Mouse (Mus musculus) thymus, postnatal 4 days (tissue): Measurements from ENCODE around the gene Gm20767.
"Not testable (repeated sequence)": the region's sequence is repeated elsewhere in the genome, so short reads cannot be mapped to it uniquely, and the experiment has no call there.

Source experiments
- DNase-seq: peaks from one replicate; pipeline ENCODE4 v3.0.0; 2021

The Gm20767 gene

GRCm38 (mm10) chr13:120139946-120140345, at the start of gene Gm20767:
TSS of gene Gm20767 (plus strand) at chr13:120140246.
- not testable (repeated sequence) for DNase-seq

- DNase-seq, result not testable (repeated sequence)
These were observed 47.1 kb upstream of the Gm20767 start for GRCm38 (mm10) chr13:120092950-120093349.

GRCm38 (mm10) chr13:120096241-120096937, 43.7 kb upstream of the Gm20767 start:
- not testable (repeated sequence) for DNase-seq

DNA sequence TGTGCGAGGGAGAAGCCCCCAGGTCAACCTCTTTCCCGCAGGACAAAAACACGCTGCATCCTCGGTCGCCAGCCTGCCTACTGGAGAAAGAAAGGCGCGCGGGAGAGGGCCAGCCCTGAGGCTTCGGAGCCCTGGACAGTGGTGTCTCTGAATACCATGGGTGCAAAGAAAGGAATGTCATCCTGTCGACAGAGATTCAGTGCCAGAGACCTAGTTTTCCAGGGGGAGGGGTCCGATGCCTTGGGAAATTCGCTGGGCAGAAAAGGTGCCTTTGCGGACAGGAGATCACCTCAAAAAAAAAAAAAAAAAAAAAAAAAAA, 43.1 kb upstream of the Gm20767 start:
- not testable (repeated sequence) for DNase-seq

DNA sequence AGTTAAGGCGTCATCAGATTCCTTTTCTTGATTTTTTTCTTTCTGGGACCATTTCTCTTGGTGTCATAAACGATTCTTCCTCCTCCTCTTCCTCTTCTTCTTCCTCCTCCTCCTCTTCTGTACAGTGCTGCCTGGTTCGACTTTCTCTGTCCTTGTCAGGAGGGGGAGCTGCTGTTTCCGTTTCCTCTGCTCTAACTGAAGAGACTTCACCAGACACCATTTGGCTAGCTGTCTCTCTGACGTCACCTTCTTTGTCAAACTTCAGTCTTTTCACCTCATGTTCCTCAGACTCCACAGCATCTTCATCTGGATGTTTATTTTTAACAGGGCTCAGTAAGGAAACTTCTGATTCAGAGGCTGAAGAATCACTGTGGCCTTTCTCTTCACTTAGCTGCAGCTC, 40.7 kb upstream of the Gm20767 start:
- DNase-seq, result not testable (repeated sequence)

DNA sequence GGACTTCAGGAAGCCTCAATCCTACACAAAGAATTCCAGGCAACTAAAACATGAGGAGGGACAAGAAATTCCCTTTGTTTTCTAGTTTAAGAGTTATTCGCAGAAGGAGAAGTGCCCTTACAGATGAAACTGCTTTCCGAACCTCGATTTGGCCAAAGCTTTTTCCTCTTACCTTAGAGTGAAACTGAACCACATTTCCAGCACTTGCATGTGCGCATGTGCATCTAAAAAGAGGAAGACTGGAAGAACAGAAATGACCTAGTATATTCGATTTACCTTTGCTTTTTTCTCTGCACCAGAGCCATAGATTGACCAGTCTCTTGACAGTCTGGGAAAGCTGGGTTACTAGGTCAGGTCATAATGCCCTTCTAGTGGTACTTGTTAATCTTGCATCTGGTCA, 33.5 kb upstream of the Gm20767 start:
- DNase-seq, result not testable (repeated sequence)

DNA sequence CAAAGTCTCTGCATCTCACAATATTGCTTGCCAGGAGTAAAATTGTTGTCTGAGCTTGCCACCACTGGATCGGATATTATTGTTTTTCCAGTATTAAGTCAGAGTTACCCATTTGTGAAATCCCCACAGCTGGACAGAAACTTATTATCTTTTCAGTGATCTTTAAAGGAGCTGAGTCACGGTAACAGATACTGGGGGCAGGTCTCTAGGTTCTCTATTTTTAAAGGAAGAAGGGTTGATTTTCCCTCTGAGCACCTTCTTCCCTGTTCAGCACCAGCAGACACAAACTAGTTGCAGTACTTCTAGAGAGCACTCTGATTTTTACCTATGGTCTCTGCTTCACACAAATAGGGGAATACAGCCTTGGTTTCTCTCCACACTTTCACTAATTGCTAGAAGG, 33.0 kb upstream of the Gm20767 start:
- not testable (repeated sequence) for DNase-seq

- not testable (repeated sequence) for DNase-seq
These were observed 2.3 kb downstream of the Gm20767 start for GRCm38 (mm10) chr13:120142348-120142747.

DNA sequence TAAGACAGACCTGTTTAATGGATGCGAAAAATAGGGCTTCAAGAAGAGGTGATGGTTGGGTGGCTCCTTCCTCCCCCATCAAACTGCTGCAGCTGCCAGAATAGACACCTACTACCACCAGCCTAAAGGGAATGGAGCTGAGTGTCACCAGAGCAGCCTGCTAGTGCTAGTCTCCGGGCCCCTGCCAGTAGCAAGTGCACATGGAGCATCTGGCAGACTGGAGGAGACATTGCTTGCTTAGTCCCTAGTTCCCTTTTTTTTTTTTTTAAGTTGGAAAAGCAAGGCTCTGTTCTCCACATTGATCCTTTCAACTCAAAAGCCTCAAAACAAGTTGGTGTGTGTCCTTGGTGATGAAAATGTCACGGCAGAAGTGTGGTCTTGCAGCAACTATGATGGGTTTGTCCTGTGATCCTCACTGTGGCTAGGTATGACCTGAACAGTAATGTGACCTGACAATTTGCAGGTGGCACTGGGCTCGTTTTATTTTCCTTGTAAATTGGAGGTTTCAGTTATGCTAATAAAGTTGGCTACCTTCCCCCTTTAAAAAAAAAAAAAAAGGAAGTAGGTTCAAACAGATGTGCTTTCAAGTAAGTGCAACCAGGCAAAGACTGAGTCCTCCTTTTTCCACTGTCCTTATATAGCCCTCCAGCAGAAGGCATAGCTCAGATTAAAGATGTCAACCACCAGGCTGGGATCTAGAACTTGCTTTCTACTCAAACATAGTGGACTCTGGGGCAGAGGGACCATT, 9.8 kb downstream of the Gm20767 start:
- not testable (repeated sequence) for DNase-seq

DNA sequence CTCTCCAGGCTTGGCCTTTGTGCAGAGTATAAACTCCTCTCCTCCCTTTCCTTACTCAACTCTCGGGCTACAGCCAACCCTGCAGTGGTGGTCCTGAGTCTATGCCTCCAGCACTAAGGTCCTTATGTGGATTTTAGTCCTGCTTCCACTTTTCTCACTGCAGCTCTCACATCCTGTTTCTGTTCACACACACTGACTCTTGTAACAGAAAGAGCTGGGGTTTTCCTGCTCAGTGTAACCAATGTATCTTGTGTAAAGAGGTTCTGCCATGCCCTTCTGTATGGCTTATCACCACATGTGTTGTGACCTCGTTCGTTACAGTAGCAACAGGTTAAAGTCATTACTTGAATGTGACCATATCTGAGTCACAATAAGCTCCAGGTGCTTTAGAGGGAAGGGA, 10.5 kb downstream of the Gm20767 start:
- not testable (repeated sequence) for DNase-seq

DNA sequence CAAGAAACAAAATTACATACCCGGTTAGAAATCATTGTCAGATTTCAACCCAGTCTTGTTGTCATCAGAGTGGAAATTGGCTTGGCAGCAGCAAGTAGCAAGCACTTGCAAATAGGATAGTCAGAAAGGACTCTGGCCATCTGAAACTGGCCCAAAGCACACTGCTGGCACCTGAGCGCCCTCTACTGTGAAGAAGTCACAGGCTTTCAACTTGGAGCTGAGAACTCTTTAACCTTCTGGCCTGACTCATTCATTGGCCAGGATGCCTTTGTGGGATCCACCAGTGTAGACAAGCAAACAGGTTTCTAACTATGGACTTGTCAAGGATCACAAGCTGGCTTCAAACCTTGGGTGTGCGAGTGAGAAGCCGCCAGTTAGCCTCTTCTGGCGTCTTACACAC, 28.3 kb downstream of the Gm20767 start:
- not testable (repeated sequence) for DNase-seq

DNA sequence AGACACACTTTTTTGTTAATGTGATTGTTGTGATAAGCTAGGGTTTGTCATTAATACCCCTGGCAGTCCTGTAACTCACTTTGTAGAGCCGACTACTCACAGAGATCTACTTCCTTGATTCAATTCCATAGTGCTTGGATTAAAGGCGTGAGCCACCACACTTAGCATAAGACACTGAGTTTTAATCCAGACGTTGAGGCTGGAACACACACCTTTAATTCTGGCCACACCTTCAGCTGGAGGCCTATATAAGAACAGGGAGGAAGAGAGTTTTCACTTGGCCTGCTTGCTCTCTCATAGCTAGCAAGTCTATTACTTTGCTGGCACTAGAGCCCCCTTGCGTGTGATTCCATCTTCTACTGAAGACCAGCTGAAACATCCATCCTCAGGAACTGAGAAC, 32.1 kb downstream of the Gm20767 start, which contains the start of gene Gm21818:
Gene Gm21818, plus strand, starts transcription at position 301 of the 400 bp plus-strand sequence.
- not testable (repeated sequence) for DNase-seq

DNA sequence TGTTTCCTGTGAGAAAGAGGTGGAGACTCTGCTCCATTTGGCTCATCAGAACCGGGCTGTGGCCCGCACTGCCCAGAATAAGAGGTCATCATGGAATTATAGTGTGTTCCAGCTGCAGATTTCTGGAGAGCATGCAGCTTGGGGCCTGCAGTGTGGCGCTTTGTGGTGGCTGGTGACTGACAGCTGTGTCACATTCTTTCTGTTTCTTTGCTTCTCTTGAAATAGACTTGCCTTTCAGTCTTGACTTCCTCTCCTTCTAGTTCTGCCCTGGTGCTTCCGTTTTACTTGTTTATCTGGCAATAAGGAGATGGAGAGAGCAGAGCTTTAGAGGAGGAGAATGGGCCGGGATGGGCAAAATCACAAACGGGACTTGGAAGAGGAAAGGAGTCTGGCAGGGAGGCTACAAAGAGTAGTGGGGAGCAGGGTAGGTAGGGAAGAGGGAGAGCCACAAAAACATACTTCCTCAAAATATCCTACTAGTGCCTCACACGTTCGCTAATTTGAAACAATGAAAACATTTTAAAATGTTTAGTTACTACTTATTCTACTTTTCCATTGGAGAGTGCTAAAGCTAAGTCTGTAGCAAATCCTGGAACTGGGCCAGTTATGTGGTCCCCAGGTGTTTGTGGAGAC, 56.3 kb downstream of the Gm20767 start:
- not testable (repeated sequence) for DNase-seq
